Mouse (Mus musculus): Measurements from ENCODE around the gene Drd4.
A peak's percentile ranks its signal among the peaks of the same experiment; 100 is the strongest.

The Drd4 gene

DNA sequence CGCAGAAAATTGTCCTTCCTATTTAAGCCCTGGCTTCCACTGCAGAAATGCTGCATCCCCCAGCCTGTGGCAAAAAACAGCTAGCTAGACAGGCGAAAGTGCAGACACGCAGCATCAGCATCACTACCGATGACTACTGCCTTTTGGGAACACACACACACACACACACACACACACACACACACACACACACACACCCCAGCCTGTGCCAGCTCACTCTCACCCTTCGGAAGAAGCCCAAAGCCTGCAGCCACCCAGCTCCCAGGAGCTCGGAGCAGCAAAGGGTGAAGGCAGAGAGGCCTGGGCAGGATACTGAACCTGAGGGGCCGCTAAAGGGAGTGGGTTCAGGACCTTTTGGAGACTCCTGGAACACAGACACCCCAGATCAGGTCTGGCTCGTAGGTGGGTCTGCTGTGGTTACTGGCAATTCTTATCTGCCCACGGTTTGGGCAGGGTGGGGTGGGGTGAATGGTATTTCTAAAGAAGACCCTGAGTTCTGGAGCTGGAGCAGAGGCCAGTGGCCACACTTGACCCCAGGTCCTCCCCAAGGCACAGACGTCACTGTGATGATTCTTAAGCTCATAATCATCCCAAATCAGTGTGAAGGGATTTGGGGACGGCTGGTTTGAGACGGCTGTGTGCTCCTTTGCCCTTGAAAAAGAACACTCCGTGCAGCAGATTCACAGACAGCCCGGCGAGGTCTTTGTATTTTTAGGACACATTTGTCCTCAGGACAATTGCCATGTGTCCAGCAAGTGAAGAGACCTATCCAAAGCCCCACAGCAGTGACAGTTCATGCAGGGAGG, 980 bp downstream of the Drd4 start:
- DNase-seq = no peak

DNA sequence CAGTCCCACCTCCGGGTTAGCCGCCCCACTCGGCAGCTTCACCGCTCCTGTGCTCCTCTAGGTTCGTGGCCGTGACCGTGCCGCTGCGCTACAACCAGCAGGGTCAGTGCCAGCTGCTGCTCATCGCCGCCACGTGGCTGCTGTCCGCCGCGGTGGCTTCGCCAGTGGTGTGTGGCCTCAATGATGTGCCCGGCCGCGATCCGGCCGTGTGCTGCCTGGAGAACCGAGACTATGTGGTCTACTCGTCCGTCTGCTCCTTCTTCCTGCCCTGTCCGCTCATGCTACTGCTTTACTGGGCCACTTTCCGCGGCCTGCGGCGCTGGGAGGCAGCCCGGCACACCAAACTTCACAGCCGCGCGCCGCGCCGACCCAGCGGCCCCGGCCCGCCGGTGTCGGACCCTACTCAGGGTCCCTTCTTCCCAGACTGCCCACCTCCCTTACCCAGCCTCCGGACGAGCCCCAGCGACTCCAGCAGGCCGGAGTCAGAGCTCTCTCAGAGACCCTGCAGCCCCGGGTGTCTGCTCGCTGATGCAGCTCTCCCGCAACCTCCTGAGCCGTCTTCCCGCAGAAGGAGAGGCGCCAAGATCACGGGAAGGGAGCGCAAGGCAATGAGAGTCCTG, 2.2 kb downstream of the Drd4 start:
- DNase-seq = peak; percentile 56 to 66

DNA sequence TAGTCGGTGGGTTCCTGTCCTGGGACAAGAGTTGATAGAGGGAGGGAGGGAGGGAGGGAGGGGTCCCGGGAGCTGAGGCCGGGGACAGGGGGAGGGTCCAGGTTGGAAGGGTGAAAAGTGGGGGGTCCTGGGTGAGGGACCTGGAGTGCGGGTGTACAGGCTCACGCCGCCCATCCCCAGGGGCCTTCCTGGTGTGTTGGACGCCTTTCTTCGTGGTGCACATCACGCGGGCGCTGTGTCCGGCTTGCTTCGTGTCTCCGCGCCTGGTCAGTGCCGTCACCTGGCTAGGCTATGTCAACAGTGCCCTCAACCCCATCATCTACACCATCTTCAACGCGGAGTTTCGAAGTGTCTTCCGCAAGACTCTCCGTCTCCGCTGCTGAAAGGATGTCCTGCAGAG, 2.7 kb downstream of the Drd4 start:
- DNase-seq = peak in 1 of 2 experiments; percentile 16

DNA sequence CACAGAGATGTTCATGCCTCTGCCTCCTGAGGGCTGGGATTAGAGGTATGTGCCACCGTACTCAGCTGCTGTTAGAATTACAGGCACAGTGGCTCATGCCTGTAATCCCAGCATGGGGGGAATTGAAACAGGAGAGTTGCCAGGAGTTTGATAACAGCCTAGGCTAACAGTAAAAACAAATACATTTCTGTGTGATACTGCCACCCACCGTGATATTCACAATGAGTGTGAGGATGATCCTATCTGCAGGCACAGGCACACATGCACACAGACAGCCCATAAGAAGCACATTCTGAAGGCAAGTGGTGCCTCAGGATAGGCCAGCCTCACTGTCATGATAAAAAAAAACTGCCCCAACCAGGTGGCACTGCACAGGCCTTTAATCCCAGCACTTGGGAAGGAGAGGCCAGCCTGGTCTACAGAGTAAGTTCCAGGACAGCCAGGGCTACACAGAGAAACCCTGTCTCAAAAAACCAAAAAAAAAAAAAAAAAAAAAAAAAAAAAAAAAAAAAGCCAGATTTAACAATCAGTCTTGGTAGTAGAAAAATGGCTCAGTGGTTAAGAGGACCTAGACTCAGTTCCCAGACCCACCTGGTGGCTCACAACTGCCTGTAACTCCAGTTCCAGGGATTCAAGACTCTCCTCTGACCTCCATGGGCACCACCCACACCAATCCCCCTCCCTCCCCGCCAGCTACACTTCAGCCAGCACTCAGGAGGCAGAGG, 6.3 kb downstream of the Drd4 start:
- DNase-seq = no peak

DNA sequence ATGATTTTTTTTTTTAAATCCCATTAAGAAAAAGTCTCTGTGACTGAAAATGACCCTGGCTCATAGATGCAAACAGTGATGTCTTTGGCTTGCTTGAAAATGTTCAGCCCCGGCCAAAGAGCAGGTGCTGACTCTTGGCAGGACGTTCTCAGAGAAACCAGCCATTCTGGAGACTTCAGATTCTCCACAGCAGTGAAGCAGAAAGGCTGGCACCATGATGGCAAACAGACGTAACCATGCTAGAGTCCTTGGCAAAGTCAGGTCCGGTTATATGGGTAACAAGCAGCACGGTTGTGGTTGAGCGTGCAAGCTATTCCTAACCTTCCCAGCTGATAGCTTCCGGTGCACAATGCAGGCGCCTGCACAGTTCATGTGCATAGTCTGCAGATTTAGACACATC, 7.4 kb downstream of the Drd4 start:
- no peak for DNase-seq

DNA sequence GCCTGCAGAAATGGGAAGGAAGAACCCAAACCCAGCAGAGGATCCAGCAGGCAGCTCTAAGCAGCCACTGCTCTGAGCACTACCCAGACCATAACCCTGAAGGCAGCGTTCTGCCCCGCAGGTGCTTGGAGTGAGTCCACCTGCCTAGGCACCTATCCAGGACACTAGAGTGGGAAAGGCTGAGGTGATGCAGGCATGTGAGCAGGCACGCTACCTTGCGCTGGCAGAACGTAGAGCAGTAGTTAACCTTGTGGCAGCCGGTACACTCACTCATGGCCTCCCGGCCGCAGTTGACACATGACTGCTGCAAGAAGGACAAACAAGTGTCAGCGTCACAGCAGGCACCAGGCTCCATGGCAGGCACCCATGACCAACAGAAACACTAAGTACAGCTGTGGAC, 9.6 kb downstream of the Drd4 start:
- DNase-seq = no peak

DNA sequence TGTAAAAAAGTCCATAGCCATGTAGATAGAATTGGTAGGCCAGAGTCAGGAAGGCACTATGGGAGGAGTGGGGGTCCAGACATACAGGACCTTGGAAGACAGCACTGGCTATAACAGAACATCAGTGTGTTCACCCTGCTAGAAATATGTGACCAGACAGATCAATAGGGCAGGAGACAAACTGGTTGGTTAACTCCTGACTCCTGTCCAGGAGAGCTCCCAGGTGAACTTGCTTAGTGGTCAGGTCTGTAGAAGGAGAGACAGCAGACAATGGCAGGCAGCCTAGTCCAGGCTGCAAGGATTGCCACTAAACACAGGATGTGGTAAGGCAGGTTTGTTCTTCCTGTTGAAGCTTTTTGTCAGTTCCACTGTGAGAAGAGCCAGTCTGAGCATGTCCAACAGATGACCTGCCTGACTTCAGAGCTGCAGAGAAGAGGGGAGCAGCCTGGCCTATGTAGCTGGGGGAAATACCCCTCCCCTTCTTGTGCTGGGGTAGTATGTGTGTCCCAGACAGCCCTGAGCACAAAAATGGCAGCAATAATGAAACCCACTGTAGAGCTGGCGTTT, 11.0 kb downstream of the Drd4 start:
- no peak for DNase-seq

DNA sequence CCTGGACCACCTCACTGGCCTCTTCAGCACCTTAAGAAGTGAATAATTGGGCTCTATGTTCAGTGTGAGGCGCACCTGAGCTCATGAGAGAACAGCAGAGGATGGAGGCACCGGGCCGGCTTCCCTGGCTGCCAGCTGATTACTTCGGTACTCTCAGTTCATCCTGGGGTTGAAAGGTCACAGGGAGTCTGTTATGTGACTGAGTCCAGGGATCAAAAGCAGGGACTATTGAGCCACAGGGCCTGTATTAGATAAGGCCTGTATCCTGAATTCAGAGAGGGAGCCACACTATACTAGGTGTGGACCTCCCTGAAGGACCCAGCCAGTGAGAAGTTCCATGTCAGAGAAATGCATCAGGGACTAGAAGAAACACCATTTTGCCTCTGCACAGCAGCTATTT, 12.7 kb downstream of the Drd4 start:
- DNase-seq = no peak

DNA sequence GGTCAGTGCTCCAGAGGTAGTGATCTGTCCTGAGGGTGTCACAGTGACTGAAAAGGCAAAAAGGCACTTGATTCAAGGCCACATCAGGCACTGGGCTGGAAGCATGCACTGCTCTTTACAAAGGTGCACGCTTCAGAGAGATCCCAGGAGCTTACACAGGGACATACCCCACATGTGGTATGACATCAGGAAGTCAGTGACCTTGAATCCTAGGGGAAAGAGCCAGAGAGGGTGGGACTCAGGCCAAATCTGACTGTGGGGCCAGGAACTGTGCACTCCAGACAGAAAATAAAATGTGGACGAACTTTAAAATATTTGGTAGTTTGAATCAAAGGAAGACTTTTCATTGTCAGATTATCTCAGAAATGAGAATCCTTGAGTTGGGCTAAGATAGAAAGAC, 22.6 kb downstream of the Drd4 start:
- DNase-seq = no peak

DNA sequence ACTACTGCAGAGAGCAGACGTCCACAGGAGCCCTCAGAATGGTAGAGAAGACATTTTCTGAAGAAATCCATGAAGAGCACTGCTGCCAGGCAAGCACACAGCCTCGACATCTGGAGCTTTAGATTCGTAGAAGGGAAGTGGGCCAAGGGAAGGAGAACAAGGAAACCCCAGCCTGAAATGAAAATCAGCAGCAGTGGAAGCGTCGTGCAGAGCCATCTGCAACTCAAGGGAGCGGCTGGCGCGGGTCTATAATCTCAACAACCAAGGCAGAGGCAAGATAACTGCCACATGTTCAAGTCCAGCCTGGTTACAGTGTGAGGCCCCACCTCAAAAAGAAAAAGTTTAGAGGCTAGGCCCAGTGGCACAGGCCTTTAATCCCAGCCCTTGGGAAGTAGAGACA, 23.3 kb downstream of the Drd4 start:
- no peak for DNase-seq

DNA sequence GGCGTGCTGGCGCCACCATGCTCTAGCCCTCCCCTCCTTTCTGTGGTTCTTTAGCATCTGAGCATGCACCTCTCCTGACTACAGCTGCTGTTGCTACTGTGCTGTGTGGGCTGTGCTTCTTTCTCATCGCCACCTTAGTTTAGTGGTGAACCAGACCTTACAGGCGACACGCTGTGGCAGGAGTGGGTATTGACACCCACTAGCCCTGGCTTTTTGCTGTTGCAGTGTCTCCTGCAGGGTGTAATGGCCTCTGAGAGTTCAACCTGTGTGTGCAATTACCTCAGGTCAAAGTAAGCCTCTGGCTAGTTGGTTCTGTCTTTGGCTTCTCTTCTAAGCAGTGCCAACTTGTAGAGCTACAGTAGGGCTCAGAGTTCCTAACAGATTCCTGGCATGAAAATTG, 24.2 kb downstream of the Drd4 start:
- peak; percentile 71 to 79 for DNase-seq

DNA sequence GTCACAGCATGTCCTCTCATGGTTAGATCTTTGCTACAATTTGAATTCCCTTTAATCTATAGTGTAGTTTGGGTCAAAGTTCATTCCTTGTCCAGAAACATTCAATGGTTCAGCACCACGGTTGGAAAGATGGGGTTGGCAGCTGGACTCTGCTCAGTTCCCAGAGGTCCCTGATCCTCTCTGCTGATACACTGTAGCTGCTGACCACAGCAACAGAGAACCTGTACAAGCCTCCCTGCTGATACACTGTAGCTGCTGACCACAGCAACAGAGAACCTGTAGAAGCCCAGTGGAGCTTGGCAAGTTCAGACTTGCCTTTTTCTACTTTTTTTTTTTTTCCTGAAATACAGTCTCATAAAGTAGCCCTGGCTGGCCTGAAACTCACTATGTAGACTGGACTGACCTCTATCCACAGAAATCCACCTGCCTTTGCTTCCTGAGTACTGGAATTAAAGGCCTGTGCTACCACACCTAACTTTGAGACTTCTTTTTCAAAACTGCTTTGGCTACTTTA, 25.9 kb downstream of the Drd4 start:
- DNase-seq = no peak

DNA sequence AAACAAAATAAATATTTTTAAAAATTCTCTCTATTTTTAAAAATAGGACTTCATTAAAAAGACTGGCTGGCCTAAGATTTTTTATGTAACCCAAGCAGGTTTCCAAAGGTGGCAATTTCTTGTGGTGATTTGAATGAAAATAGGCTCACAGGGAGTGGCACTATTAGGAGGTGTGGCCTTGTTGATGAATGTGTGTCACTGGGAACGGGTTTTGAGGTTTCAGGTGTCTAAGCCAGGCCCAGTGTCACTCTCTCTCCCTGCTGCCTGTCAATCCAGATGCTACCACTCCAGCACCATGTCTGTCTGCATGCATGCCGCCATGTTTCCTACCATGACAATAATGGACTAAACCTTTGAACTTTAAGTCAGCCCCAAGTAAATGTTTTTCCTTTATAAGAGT, 27.6 kb downstream of the Drd4 start:
- DNase-seq = no peak

DNA sequence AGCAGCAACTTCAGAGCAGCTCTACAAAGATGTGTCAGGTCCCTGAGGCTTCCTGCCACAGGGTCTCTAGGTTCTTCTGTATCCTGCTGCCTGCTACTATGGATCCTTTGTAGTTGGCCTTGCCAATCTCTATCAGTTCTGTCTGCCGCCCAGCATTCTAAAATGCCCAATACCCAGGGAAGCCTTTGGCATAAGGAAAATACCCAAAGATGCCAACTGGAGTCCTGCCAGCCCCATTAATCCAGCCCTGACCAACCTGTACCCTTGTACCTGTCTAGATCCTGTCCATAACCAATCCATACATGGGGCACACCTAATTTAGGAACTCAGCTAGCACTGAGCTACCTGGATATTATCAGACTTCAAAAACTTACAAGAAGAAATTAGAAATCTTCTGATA, 32.9 kb downstream of the Drd4 start:
- DNase-seq = no peak

DNA sequence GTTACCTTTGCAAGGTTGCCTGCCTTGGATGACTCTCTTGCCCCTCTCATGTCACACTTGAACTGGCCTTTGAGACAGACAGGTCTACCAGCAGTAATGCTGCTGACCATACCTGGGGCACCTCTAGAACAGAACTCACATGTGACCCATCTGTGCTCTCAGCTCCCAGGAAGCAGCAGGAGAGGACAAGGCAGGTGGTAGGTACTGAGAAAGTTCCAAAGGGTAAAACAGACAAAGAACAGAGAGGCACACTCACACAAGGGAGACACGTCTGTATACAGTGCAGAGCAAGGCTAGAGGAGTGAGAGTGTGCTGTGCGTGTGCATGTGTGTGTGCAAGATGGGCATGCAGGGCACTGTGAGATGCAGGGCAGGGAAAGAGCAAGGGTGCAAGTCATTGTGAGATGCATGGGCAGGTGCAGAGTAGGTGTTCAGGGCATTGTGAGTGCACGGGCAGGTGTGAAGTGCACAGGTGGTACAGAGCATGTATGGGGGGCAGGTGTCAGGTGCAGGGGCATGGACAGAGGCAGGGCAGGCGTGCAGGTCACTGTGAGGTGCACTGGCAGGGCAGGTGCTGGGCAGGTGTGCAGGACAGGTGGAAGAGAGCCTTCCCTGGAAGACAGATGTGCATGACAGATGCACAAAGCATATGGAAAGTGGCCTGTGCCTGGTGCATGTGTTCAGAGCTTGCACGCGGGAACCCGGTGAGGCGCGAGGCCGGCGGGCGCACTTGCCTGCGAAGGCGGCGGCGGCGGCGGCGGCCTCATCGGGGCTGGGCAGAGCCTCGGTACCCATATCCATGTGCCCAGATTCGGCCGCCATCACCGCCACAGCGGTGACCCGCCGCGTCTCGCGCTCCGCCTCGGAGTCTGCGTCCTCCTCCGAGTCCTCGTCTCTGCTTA, 35.0 kb downstream of the Drd4 start:
- DNase-seq = no peak

DNA sequence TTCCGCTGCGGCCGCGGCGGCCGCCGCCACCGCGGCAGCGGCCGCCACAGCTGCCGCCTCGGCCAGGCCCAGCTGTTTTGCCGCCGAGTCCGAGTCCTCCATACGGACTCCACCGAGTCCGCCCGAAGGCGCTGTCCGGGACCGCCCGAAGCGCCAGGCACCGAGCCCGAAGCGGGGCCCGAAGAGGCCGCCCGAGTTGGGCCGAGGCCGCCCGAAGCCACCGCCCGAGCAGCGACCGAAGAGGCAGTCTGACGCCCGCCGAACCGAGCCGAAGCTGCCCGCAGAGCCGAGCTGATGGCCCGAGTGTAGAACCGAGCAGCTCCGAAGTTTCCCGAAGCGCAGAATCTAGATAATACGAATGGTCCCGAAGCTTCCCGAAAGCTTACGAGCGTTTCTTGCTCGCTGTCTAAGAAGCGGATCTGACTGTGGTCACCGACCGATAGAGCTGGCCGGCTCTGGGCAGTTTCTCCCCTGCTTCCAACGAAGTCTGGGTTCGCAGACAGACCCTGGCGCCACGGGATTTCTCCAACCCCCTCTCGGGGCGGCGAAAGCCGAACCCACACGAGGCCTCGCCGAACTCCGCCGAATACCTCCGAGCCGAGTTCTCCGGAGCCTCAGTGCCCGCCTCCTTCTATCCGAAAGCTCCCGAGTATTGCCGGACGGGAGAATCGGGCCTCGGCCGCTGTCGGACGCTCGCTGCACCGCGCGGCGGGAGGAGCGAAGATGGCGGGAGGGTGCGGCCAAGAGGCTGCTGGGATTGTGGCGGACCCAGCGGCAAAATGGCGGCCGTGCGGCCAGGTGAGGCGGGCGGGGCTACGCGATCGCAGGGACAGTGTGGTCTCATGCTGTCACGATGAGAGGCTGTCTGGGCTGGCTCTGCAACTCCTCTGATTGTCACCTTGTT, 35.9 kb downstream of the Drd4 start, which contains the start of the genes Deaf1 and Tmem80:
Gene Deaf1 (minus strand): TSS at position 222 of the 904 bp plus-strand sequence.
Gene Tmem80 (plus strand): TSS at position 271 of the 904 bp plus-strand sequence.
- peak; percentile 100 for DNase-seq

DNA sequence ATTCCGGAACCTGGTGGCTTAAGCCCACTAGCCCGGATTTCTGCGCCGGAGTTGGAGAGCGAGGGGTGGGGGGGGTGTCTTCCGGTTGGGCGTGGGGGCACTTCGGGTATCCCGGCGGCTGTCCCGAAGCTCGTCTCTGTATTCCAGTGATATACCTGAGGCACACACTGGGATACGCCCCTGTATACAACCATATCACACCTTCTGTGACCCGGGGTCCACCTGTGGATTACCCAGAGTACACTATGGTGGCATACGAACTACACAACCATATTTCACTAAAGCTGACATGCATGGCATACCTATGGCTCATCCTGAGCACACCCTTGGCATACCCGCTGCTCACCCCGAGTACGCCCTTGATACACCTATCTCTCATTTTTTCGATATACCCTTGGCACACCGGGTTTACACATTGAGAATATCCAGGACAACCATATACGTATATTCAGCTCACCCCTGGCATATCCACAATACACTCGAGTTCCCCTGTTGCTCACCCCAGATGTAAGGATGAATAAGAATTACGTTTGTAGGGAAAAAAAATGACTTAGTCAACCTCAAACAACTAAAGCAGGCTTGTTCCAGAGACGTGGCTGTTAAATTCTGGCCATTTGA, 36.7 kb downstream of the Drd4 start:
- DNase-seq = no peak

DNA sequence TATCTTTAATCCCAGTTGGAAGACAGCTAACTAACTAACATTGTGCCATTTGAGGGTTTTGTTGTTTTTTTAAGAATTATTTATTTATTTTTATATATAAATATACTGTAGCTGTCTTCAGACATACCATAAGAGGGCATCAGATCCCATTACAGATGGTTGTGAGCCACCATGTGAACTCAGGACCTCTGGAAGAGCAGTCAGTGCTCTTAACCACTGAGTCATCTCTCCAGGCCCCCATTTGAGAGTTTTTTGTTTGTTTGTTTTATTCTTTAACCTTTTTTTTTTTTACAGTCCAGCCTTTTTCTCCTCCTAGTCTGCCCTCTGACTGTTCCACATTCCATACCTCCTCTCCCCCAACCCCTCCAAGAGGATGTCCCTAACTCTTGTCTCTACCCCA, 38.9 kb downstream of the Drd4 start:
- no peak for DNase-seq

DNA sequence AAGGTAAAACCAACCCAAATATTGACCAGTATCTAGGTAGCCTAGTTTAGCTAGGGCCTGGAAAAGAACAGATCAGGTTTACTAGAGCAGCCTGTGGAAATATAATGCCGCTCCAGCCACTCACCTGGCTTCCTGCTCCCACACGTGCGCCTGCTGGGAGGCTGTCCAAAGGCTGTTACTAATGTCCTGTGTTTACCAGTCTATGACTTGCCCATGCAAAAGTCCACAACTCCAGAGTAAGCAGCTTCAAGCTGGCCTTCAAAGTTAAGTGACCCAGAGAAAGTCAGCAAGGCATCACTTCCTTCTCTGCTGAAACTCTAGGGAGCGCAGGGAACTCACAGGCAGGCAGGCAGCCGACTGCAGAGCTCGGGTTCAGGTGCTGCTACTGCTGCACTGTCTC, 40.2 kb downstream of the Drd4 start:
- DNase-seq = peak; percentile 45 to 69

DNA sequence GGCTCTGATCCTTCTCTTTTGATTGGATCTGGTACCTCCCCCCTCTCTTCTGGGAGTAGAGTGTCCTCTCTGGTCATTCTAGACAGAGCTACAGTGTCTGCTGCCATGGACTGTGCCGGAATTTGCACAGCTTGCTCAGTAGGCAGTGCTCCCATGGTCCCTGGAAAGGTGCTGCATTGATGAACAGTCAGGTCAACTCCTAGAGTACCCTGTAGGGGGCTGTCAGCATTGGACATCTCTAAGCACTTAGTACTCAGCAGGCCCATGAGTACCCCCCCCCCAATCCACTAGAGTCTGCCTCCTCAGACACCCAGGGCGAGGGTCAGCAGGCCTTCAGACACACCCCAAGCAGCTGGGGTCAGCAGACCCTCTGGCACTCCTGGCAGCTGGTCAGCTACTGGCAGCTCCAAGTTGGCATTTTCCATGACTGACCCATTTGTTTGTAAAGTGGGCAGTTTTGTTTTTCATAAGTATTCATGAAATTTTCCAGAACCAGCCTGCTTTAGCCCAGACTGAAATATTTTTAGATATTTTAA, 43.3 kb downstream of the Drd4 start:
- DNase-seq = no peak

Data from kidney, postnatal 4 days (tissue).